In the genomic region with DNA sequence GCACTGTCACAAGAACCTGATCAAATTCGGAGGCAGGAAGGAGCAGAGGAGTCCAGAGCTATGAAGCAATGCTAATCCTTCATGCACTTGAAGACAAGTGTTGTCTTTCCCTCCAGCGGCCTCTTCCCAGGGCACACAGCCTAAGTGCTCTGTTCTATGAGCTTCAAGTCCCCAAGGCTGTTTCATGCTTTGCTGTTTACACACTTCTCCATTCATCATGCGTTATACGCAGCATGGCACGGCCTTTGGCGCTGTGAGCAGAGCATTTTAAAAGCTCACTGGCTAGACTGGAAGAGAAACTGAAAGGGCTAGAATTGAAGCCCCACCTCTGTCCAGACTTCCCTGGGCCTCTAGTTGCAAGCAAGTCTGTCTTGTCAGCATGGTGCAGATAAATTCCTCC, we compare ENCODE assay signal across 9 mouse cellular contexts. TPM values are rescaled to one million over a fixed set of nuclear protein-coding genes. Genes with fewer than 3 reads are reported as not detected.
A peak's percentile ranks its signal among the peaks of the same experiment; 100 is the strongest.
DNase-seq lines count a peak whose midpoint lies in the region; ATAC-seq and TF ChIP-seq lines count a peak whose summit lies in the region.
"Had no signal": no experiment of that assay in that cellular context is flagged by ENCODE, and none has a peak within 500 bp of the region (broad histone marks: within the 10 kb centered on the region; RNA-seq: fewer than 3 reads in every experiment).

No protein-coding gene starts in this region.

- 0 out of 2 replicates have a peak, but pooled peaks have one; percentile 11 for ATAC-seq in hindbrain, embryonic 12.5 days (ENCODE audit: low FRiP score)
- no peak for ATAC-seq in erythroid progenitor cell, adult 5-6 weeks (replicated peaks; ENCODE audit: low FRiP score, poor library complexity, severe bottlenecking)
- no peak for ATAC-seq in activated CD4-positive, CD25-positive, alpha-beta regulatory T cell, adult 4 months

- H3K27me3 ChIP-seq in hindbrain, embryonic 12.5 days, result no peaks in the 10 kb centered on the region; the same call in 1 of the 2 replicates

- H3K9me3 ChIP-seq in hindbrain, embryonic 12.5 days (replicated peaks), result no peaks in the 10 kb centered on the region
- H3K9me3 ChIP-seq: G1E had no signal

- DNase-seq in layer of hippocampus, adult 11-12 months (ENCODE audit: low spot score), result peak; percentile 20
- DNase-seq in layer of hippocampus, postnatal 10 days (ENCODE audit: low spot score in 2 of 2), result no peak
- peak; percentile 61 for DNase-seq in brain, embryonic 14.5 days (ENCODE audit: low read depth)
- no peak for DNase-seq in left cerebral cortex, postnatal 10 days (ENCODE audit: extremely low spot score in 1 of 2, low spot score in 2 of 2)

- no peak for TF ChIP-seq POLR2A in brain, embryonic 14.5 days (IDR thresholded peaks at IDR 0.05; ENCODE audit: borderline replicate concordance, extremely low read depth, insufficient read depth, insufficient read length, poor library complexity, severe bottlenecking)

- no peaks in the 10 kb centered on the region; the same call in 1 of the 2 replicates for H3K79me2 ChIP-seq in macrophage (ENCODE audit: inconsistent target)

- TF ChIP-seq CTCF in brain, embryonic 14.5 days (IDR thresholded peaks at IDR 0.05; ENCODE audit: borderline replicate concordance, extremely low read depth, insufficient read depth, insufficient read length), result no peak

- H3K9ac ChIP-seq in hindbrain, embryonic 12.5 days, result no peak overlapping the region

- no peaks in the 10 kb centered on the region for H3K36me3 ChIP-seq in hindbrain, embryonic 12.5 days
- H3K36me3 ChIP-seq in macrophage (ENCODE audit: inconsistent target), result no peaks in the 10 kb centered on the region

- no peak overlapping the region for H3K4me2 ChIP-seq in hindbrain, embryonic 12.5 days (replicated peaks)

- intact Hi-C loops in left cerebral cortex, postnatal 10 days (cut with DNase I), result no loop called here

- H3K4me3 ChIP-seq in hindbrain, embryonic 12.5 days, result no peak overlapping the region
- H3K4me3 ChIP-seq in macrophage (ENCODE audit: inconsistent target), result no peak overlapping the region

- H3K27ac ChIP-seq in hindbrain, embryonic 12.5 days, result peak overlapping the region; percentile 46
- peak overlapping the region; percentile 14 for H3K27ac ChIP-seq in macrophage

- WGBS in hindbrain, embryonic 12.5 days, result 49% methylated on average over 6 of the region's 6 CpGs
- WGBS in macrophage (ENCODE audit: missing documents), result 6% methylated on average over 6 of the region's 6 CpGs

- peaks cover 76% of the 10 kb centered on the region for H3K4me1 ChIP-seq in hindbrain, embryonic 12.5 days

RNA-seq across cellular contexts. Expression of a gene that starts 6.2 kb away (rescaled TPM):
- 10 to 100 TPM; 11.2 to 13.0 TPM for total RNA-seq in layer of hippocampus, postnatal 10 days (2021)
- 6.9 and 9.8 TPM in 2 replicates for polyA plus RNA-seq in brain, embryonic 14.5 days (2012; rRNA removed)
- polyA plus RNA-seq in hindbrain, embryonic 12.5 days (2016; fragmentation: Nextera tagmentation; extraction: Ambion mirVana), result 13.6 and 14.1 TPM in 2 replicates
- total RNA-seq in macrophage (2018; cell fraction: chromatin; rRNA removed), result 10 to 100 TPM in 19 of 26 experiments, 1 to 10 TPM in 7; 7.5 to 40.6 (median 10.9) TPM
- total RNA-seq in macrophage (2018; cell fraction: cytosol; rRNA removed), result 10 to 100 TPM in 1 of 26 experiments, 1 to 10 TPM in 25; 5.3 to 10.0 (median 7.6) TPM
- 10 to 100 TPM in 22 of 26 experiments, 1 to 10 TPM in 4; 7.9 to 28.3 (median 12.5) TPM for total RNA-seq in macrophage (2018; cell fraction: nucleus; rRNA removed)
- polyA plus RNA-seq in macrophage (2018), result 6.0 to 7.7 TPM (median 6.7 TPM) in 3 replicates
- total RNA-seq in erythroid progenitor cell, adult 5-6 weeks (2015; ENCODE audit: low replicate concordance), result 1.1 TPM in 1 of 2 replicates, not detected in the other
- 0.45 and 0.90 TPM in 2 replicates for total RNA-seq in erythroid progenitor cell, adult 5-6 weeks (2017; ENCODE audit: low replicate concordance)
- polyA plus RNA-seq in activated CD4-positive, CD25-positive, alpha-beta regulatory T cell, adult 4 months (2017; shearing (Covaris generic)), result 10 to 100 TPM; 32.0 to 36.8 TPM
- total RNA-seq in left cerebral cortex, postnatal 10 days (2021), result 1 to 10 TPM; 6.7 to 8.5 TPM

RNA-seq across cellular contexts. Expression of a gene that starts 57.2 kb away (rescaled TPM):
- total RNA-seq in layer of hippocampus, postnatal 10 days (2021), result 10 to 100 TPM; 12.0 to 12.9 TPM
- 23.7 and 24.7 TPM in 2 replicates for polyA plus RNA-seq in brain, embryonic 14.5 days (2012; rRNA removed)
- 13.6 and 14.9 TPM in 2 replicates for polyA plus RNA-seq in hindbrain, embryonic 12.5 days (2016; fragmentation: Nextera tagmentation; extraction: Ambion mirVana)
- total RNA-seq in macrophage (2018; cell fraction: chromatin; rRNA removed), result 100 to 1,000 TPM in 20 of 26 experiments, 10 to 100 TPM in 6; 84.2 to 241 (median 115) TPM
- total RNA-seq in macrophage (2018; cell fraction: cytosol; rRNA removed), result 10 to 100 TPM; 11.2 to 22.3 (median 16.5) TPM
- total RNA-seq in macrophage (2018; cell fraction: nucleus; rRNA removed), result 100 to 1,000 TPM in 14 of 26 experiments, 10 to 100 TPM in 12; 52.1 to 214 (median 107) TPM
- polyA plus RNA-seq in macrophage (2018), result 13.6 to 16.1 TPM (median 15.1 TPM) in 3 replicates
- total RNA-seq in erythroid progenitor cell, adult 5-6 weeks (2015; ENCODE audit: low replicate concordance), result 98.7 and 107 TPM in 2 replicates
- total RNA-seq in erythroid progenitor cell, adult 5-6 weeks (2017; ENCODE audit: low replicate concordance), result 107 and 139 TPM in 2 replicates
- polyA plus RNA-seq in activated CD4-positive, CD25-positive, alpha-beta regulatory T cell, adult 4 months (2017; shearing (Covaris generic)), result 10 to 100 TPM; 37.6 to 38.1 TPM
- total RNA-seq in left cerebral cortex, postnatal 10 days (2021), result 10 to 100 TPM; 12.2 to 13.7 TPM

RNA-seq across cellular contexts. Expression of a gene that starts 58.3 kb away (rescaled TPM):
- total RNA-seq in layer of hippocampus, postnatal 10 days (2021), result 10 to 100 TPM; 11.0 to 11.8 TPM
- 5.9 and 6.2 TPM in 2 replicates for polyA plus RNA-seq in brain, embryonic 14.5 days (2012; rRNA removed)
- polyA plus RNA-seq in hindbrain, embryonic 12.5 days (2016; fragmentation: Nextera tagmentation; extraction: Ambion mirVana), result 13.9 and 15.5 TPM in 2 replicates
- total RNA-seq in macrophage (2018; cell fraction: chromatin; rRNA removed), result 10 to 100 TPM; 11.4 to 51.2 (median 27.1) TPM
- total RNA-seq in macrophage (2018; cell fraction: cytosol; rRNA removed), result 10 to 100 TPM in 1 of 26 experiments, 1 to 10 TPM in 25; 3.5 to 10.3 (median 6.4) TPM
- total RNA-seq in macrophage (2018; cell fraction: nucleus; rRNA removed), result 10 to 100 TPM; 12.6 to 66.4 (median 27.6) TPM
- 8.7 to 9.1 TPM (median 8.7 TPM) in 3 replicates for polyA plus RNA-seq in macrophage (2018)
- total RNA-seq in erythroid progenitor cell, adult 5-6 weeks (2015; ENCODE audit: low replicate concordance), result 7.1 and 10.5 TPM in 2 replicates
- total RNA-seq in erythroid progenitor cell, adult 5-6 weeks (2017; ENCODE audit: low replicate concordance), result 7.2 and 12.7 TPM in 2 replicates
- polyA plus RNA-seq in activated CD4-positive, CD25-positive, alpha-beta regulatory T cell, adult 4 months (2017; shearing (Covaris generic)), result 1 to 10 TPM; 3.5 to 4.0 TPM
- 1 to 10 TPM; 9.1 to 9.2 TPM for total RNA-seq in left cerebral cortex, postnatal 10 days (2021)

Comparison
In these comparisons a context has a peak if more than half of its experiments do, and no peak if none do; other contexts are left out.
1. DNase-seq: peak in layer of hippocampus, adult 11-12 months (single experiment) and brain, embryonic 14.5 days (single experiment); none in layer of hippocampus, postnatal 10 days (0 of 2) and left cerebral cortex, postnatal 10 days (0 of 2).